Mouse (Mus musculus) heart, embryonic 11.5 days (tissue): ENCODE data around the gene Smpd3. TPM values are rescaled to one million over a fixed set of nuclear protein-coding genes. Genes with fewer than 3 reads are reported as not detected.
A peak's percentile ranks its signal among the peaks of the same experiment; 100 is the strongest.

Experiments used
- ATAC-seq: fragments of 200-750 bp; cut with Nextera tagmentation; replicated peaks from 2 replicates; pipeline ENCODE4 v1.8.0; 2017; ENCODE audit warnings: moderate library complexity; ENCODE audit not compliant: insufficient number of reproducible peaks, low FRiP score, low TSS enrichment
- H3K27ac ChIP-seq: fragments of 300-500 bp; sonication (generic); 2 replicates; pipeline ENCODE4 v1.5.1; 2014; ENCODE audit warnings: mild to moderate bottlenecking, low read depth, low read length
- H3K27me3 ChIP-seq: fragments of 300-500 bp; sonication (generic); 2 replicates; pipeline ENCODE4 v1.6.1; 2014; ENCODE audit warnings: mild to moderate bottlenecking, low read length, mixed read lengths; ENCODE audit not compliant: control insufficient read depth, insufficient read depth
- H3K36me3 ChIP-seq: fragments of 300-500 bp; sonication (generic); 2 replicates; pipeline ENCODE4 v1.6.1; 2014; ENCODE audit warnings: mild to moderate bottlenecking, low read length, moderate library complexity, mixed read lengths; ENCODE audit not compliant: control insufficient read depth, insufficient read depth
- H3K4me1 ChIP-seq: fragments of 300-500 bp; sonication (generic); 2 replicates; pipeline ENCODE4 v1.6.1; 2014; ENCODE audit warnings: low read length; ENCODE audit not compliant: control insufficient read depth, insufficient read depth
- H3K4me2 ChIP-seq: fragments of 300-500 bp; sonication (generic); 2 replicates; pipeline ENCODE4 v1.6.1; 2014; ENCODE audit warnings: mild to moderate bottlenecking, moderate library complexity
- H3K4me3 ChIP-seq: fragments of 300-500 bp; sonication (generic); 2 replicates; pipeline ENCODE4 v1.5.1; 2014; ENCODE audit warnings: low read depth, low read length
- H3K9ac ChIP-seq: fragments of 300-500 bp; sonication (generic); 2 replicates; pipeline ENCODE4 v1.6.1; 2014; ENCODE audit warnings: mild to moderate bottlenecking, low read depth, low read length, moderate library complexity
- H3K9me3 ChIP-seq: fragments of 300-500 bp; sonication (generic); replicated peaks from 2 replicates; pipeline ENCODE4 v1.6.1; 2016; ENCODE audit warnings: low read length; ENCODE audit not compliant: control insufficient read depth
- WGBS: fragments of 180-500 bp; shearing (Covaris S2); extraction: QIAGEN DNeasy Blood & Tissue Kit; methylation state at CpG from one replicate; pipeline ENCODE4 v1.1.7; 2014; ENCODE audit not compliant: insufficient replicate concordance; 5-methylcytosine and 5-hydroxymethylcytosine counted together
- polyA plus RNA-seq: library from polyadenylated mRNA; unstranded; fragments of >200 nt; fragmentation: Nextera tagmentation; extraction: Ambion mirVana; gene quantifications from 2 replicates; pipeline ENCODE4 v1.2.1, GENCODE M21; 2014

Smpd3 gene
- polyA plus RNA-seq, 1 experiment from 2014 or later, result 2.3 TPM

DNA sequence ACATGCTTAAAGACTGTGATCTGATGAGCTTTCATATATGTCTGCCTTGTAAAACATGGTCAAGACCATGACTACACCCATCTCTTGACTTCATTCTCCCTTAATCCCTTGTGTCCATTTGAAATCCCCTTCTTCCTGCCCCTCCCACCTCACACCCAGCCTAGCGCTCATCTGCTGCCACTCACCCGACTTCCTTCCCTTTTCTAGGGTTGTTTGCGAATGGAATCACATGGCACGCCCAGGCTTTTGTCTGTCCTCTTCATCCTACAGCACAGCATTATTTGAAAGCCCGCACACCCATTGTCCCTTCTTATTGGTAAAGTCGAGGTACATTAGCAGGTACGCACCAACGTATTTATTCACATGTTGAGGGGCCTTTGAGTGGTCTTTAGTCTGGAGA, 26.5 kb upstream of the Smpd3 start:
- no peak overlapping the region for H3K9ac ChIP-seq
- no peaks in the 10 kb centered on the region for H3K27me3 ChIP-seq
- H3K9me3 ChIP-seq, result 0 out of 2 replicates have a peak, but pooled peaks cover 3% of the 10 kb centered on the region
- H3K4me3 ChIP-seq, result no peak overlapping the region
- no peak for ATAC-seq
- no peak overlapping the region for H3K27ac ChIP-seq
- no peak overlapping the region for H3K4me2 ChIP-seq
- H3K36me3 ChIP-seq, result no peaks in the 10 kb centered on the region
- no peaks in the 10 kb centered on the region for H3K4me1 ChIP-seq
- WGBS, result 65% methylated on average over 8 of the region's 8 CpGs

DNA sequence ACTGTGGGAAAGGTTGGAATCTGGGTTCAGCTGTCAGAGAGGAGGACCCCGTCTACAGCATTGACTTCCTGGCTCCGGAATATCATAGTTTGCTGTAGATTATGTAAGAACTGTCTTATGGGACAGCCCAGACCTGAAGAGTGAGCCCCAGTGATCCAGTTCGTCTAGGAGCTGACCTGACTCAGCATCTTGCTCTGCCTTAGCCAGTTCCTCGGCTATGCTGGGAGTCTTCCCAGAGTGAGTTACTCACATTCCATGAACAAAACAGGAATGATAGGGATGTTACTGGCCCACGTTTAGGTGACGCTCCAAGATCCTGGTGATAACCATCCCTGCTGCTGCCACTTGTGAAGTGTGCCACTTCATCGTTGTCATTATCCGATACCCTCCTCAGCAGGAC, 25.5 kb upstream of the Smpd3 start:
- ATAC-seq, result no peak
- Histone ChIP-seq H3K27ac (no peak overlapping the region), H3K4me1 (no peaks in the 10 kb centered on the region), H3K4me2 (no peak overlapping the region), H3K27me3 (no peaks in the 10 kb centered on the region), H3K9me3 (0 out of 2 replicates have a peak, but pooled peaks cover under 1% of the 10 kb centered on the region), H3K9ac (no peak overlapping the region), H3K36me3 (no peaks in the 10 kb centered on the region), H3K4me3 (no peak overlapping the region)
- WGBS, result 55% methylated on average over 8 of the region's 8 CpGs

DNA sequence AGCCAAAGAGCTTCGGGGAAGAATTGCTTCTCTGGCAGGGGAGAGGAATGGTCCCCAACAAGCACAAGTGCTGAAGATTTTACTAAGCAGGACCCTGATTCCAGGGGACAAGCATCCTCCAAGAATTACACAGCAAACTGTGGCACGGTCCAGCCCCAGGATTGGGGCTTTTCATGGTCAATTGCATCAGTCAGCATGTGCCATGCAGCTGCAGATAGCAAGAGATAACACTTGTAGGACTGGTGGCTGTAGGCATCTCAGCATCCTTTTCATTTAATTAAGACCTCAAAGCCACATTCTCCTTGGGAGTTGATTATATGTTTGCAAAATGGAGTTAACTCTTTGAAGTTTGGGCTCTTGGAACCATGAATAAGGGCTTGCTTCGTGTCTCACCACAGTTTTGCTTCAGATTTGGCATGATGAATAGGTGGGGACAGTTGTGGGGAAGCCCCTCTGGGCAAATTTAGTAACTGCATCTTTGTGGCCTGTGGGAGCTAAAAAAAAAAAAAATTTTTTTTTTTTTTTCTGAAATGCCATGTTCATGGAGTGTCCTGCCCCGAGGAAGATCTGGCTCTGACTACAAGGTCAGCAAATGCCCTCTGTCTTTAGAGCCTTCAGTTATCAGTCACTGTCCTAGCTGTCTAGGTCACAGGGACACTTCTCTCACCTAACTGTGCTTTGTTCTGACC, 22.0 kb upstream of the Smpd3 start:
- 58% methylated on average over 4 of the region's 4 CpGs for WGBS
- no peak for ATAC-seq
- H3K9me3 ChIP-seq, result no peaks in the 10 kb centered on the region
- no peak overlapping the region for H3K4me3 ChIP-seq
- no peak overlapping the region for H3K9ac ChIP-seq
- H3K27me3 ChIP-seq, result no peaks in the 10 kb centered on the region
- H3K27ac ChIP-seq, result no peak overlapping the region
- no peak overlapping the region for H3K4me2 ChIP-seq
- no peaks in the 10 kb centered on the region for H3K36me3 ChIP-seq
- H3K4me1 ChIP-seq, result no peaks in the 10 kb centered on the region

DNA sequence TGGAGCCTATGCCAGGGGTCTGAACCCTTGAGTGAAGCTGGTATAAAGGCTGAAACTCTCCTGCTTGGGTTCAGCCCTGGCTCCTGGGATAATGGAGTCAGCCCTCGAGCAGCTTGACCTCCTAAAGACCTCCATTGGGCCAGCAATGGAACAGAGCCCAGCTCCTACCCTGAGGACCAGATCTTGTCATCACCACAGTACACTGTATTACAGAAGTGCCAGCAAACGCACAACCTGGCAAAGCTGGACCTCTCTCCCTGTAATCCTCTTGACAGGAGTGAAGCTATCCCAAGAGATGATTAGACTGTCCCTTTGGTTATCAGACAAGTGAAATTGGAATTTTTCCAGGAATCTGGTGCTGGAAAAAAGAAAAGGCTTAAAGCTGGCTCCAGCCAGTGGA, 13.3 kb upstream of the Smpd3 start:
- 33% methylated on average over 2 of the region's 2 CpGs for WGBS
- H3K9ac ChIP-seq, result no peak overlapping the region
- no peaks in the 10 kb centered on the region for H3K36me3 ChIP-seq
- no peaks in the 10 kb centered on the region for H3K27me3 ChIP-seq
- no peak overlapping the region for H3K4me3 ChIP-seq
- no peak overlapping the region for H3K4me2 ChIP-seq
- peaks cover 5% of the 10 kb centered on the region; the same call in 1 of the 2 replicates for H3K4me1 ChIP-seq
- no peak overlapping the region for H3K27ac ChIP-seq
- H3K9me3 ChIP-seq, result no peaks in the 10 kb centered on the region
- ATAC-seq, result no peak

- Histone ChIP-seq H3K4me1 (peaks cover 5% of the 10 kb centered on the region; the same call in 1 of the 2 replicates), H3K36me3 (no peaks in the 10 kb centered on the region), H3K4me2 (no peak overlapping the region), H3K4me3 (no peak overlapping the region), H3K9me3 (no peaks in the 10 kb centered on the region), H3K27ac (no peak overlapping the region), H3K27me3 (no peaks in the 10 kb centered on the region), H3K9ac (no peak overlapping the region)
- ATAC-seq, result no peak
- WGBS, result 59% methylated on average over 11 of the region's 11 CpGs
Observed at GRCm38 (mm10) chr8:106349398-106349797, 11.6 kb upstream of the Smpd3 start.

- Histone ChIP-seq H3K36me3 (no peaks in the 10 kb centered on the region), H3K27me3 (no peaks in the 10 kb centered on the region), H3K27ac (no peak overlapping the region), H3K4me1 (peaks cover 8% of the 10 kb centered on the region), H3K4me2 (no peak overlapping the region), H3K4me3 (no peak overlapping the region), H3K9me3 (no peaks in the 10 kb centered on the region), H3K9ac (no peak overlapping the region)
- 59% methylated on average over 6 of the region's 6 CpGs for WGBS
- ATAC-seq, result no peak
Observed at GRCm38 (mm10) chr8:106346123-106346522, 8.3 kb upstream of the Smpd3 start.

DNA sequence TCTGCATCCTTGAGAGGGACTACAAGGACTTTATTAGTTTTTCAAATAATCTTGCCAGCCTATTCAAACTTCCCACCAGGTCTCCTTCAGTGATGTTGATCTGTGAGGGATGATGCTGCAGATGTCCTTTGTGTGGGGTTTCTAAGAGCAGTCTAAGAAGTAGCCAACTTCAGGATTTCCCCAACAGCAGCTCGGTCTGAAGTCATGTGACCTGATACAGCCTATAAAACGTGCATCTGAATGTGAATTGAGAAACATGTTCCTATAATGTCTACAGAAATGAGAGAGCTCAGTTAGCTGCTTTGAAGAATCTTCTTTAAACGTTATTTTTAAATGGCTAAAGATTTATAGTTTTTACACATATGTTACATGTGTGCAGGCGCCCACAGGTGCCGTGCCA, 5.7 kb upstream of the Smpd3 start:
- Histone ChIP-seq H3K36me3 (no peaks in the 10 kb centered on the region), H3K4me2 (no peak overlapping the region), H3K9ac (no peak overlapping the region), H3K27me3 (no peaks in the 10 kb centered on the region), H3K4me1 (peaks cover 9% of the 10 kb centered on the region), H3K4me3 (no peak overlapping the region), H3K9me3 (no peaks in the 10 kb centered on the region), H3K27ac (no peak overlapping the region)
- 66% methylated on average over 5 of the region's 5 CpGs for WGBS
- ATAC-seq, result no peak

DNA sequence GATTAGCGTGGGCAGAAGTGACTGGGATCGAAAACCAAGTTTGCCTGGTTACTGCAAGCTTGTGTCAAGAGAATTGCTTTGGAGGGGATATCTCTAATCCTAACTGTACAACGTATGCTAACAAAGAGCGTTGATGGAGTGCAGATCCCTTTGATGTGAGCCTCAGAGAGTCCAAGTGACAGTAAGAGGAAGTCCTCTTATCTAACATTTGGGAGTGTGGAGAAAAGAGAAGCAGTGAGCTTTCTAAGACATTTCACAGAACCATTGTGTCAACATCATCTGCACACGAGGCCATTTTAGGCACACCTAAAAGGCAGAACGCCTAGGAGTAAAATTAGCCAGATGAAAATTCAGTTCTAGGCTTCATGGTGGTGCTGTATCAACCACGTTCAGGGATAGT, 5.0 kb upstream of the Smpd3 start:
- 18% methylated on average over 7 of the region's 7 CpGs for WGBS

GRCm38 (mm10) chr8:106338741-106339209, 987 bp upstream of the Smpd3 start:
- no peak for ATAC-seq
- Histone ChIP-seq H3K27me3 (peaks cover 31% of the 10 kb centered on the region), H3K36me3 (no peaks in the 10 kb centered on the region), H3K9ac (no peak overlapping the region), H3K9me3 (no peaks in the 10 kb centered on the region), H3K4me2 (peak overlapping the region; percentile 74), H3K4me1 (peaks cover 12% of the 10 kb centered on the region), H3K27ac (no peak overlapping the region), H3K4me3 (peak overlapping the region; percentile 55; the same call in 1 of the 2 replicates)
- WGBS, result 41% methylated on average over 8 of the region's 8 CpGs

More for the DNA sequence above, 5.0 kb upstream of the Smpd3 start:
- H3K4me2 ChIP-seq, result no peak overlapping the region
- H3K27me3 ChIP-seq, result no peaks in the 10 kb centered on the region
- H3K4me1 ChIP-seq, result peaks cover 10% of the 10 kb centered on the region
- ATAC-seq, result no peak
- H3K9me3 ChIP-seq, result no peaks in the 10 kb centered on the region
- no peak overlapping the region for H3K27ac ChIP-seq
- no peaks in the 10 kb centered on the region for H3K36me3 ChIP-seq
- H3K4me3 ChIP-seq, result no peak overlapping the region
- no peak overlapping the region for H3K9ac ChIP-seq
